Mouse (Mus musculus) T-helper 2 cell (primary cell): ENCODE measurements around the gene Smim5.

Source experiments
- in situ Hi-C: fragments of 300-600 bp; cut with MboI, MseI; formaldehyde crosslinking; loops from one replicate; pipeline ENCODE4 v1.15.1; 2025; ENCODE audit warnings: high pct_unique_total_duplicates

Gene Smim5

GRCm38 (mm10) chr11:115921986-115922385 lies 22.2 kb downstream of the Smim5 start:
- in situ Hi-C loops, result no loop called here

- in situ Hi-C loops, result no loop called here
Measured at GRCm38 (mm10) chr11:115929031-115929430, 29.3 kb downstream of the Smim5 start.

GRCm38 (mm10) chr11:115929818-115930217 lies 30.1 kb downstream of the Smim5 start:
- in situ Hi-C loops, result loop anchor here (5.0 kb wide), 1 partner anchor 82 kb away; the partner anchor contains the start of gene Galk1

- in situ Hi-C loops, result loop anchor here (5.0 kb wide), 1 partner anchor 81 kb away; the partner anchor contains the start of gene Galk1
Measured at GRCm38 (mm10) chr11:115931235-115931634, 31.5 kb downstream of the Smim5 start.

- in situ Hi-C loops, result loop anchor here (5.0 kb wide), 1 partner anchor 79 kb away; the partner anchor contains the start of gene Galk1
Measured at GRCm38 (mm10) chr11:115933108-115933746, 33.5 kb downstream of the Smim5 start, which contains the start of the genes Sap30bp and Recql5. TSS of gene Sap30bp (plus strand) at chr11:115933282. TSS of gene Recql5 (minus strand) at chr11:115933477.

GRCm38 (mm10) chr11:115933747-115934110 lies 34.0 kb downstream of the Smim5 start:
- in situ Hi-C loops, result loop anchor here (5.0 kb wide), 1 partner anchor 79 kb away; the partner anchor contains the start of gene Galk1

- in situ Hi-C loops, result no loop called here
Measured at GRCm38 (mm10) chr11:115939690-115940329, 40.0 kb downstream of the Smim5 start.

GRCm38 (mm10) chr11:115941980-115942379 lies 42.2 kb downstream of the Smim5 start:
- in situ Hi-C loops, result no loop called here

- in situ Hi-C loops, result no loop called here
Measured at GRCm38 (mm10) chr11:115945247-115945646, 45.5 kb downstream of the Smim5 start.

- in situ Hi-C loops, result no loop called here
Measured at GRCm38 (mm10) chr11:115946221-115946828, 46.6 kb downstream of the Smim5 start.

- in situ Hi-C loops, result no loop called here
Measured at GRCm38 (mm10) chr11:115948316-115948715, 48.5 kb downstream of the Smim5 start.

GRCm38 (mm10) chr11:115950719-115951118 lies 51.0 kb downstream of the Smim5 start:
- in situ Hi-C loops, result no loop called here

- in situ Hi-C loops, result no loop called here
Measured at GRCm38 (mm10) chr11:115954712-115955111, 54.9 kb downstream of the Smim5 start.

- in situ Hi-C loops, result no loop called here
Measured at GRCm38 (mm10) chr11:115955195-115955858, 55.6 kb downstream of the Smim5 start.
